Mouse (Mus musculus) induced T-regulatory cell, adult 2 months (primary cell): ENCODE data around the gene Ciapin1.
"Not testable (repeated sequence)": the region's sequence is repeated elsewhere in the genome, so short reads cannot be mapped to it uniquely, and the experiment has no call there.

Source experiments
- DNase-seq: peaks from one replicate; pipeline ENCODE4 v3.0.0-alpha.2; 2012; ENCODE audit warnings: low read depth

The Ciapin1 gene

GRCm38 (mm10) chr8:94857011-94857345 lies 18.8 kb upstream of the Ciapin1 start:
- no peak for DNase-seq

GRCm38 (mm10) chr8:94854761-94855160 lies 16.6 kb upstream of the Ciapin1 start:
- DNase-seq: not testable (repeated sequence)

- DNase-seq: no peak
Measured at GRCm38 (mm10) chr8:94850049-94850448, 11.9 kb upstream of the Ciapin1 start.

- no peak for DNase-seq
Measured at GRCm38 (mm10) chr8:94841183-94841582, 3.0 kb upstream of the Ciapin1 start.

GRCm38 (mm10) chr8:94838600-94838999 lies 442 bp upstream of the Ciapin1 start:
- peak; percentile 80 for DNase-seq

- DNase-seq: no peak
Measured at GRCm38 (mm10) chr8:94836456-94837240, 1.5 kb downstream of the Ciapin1 start.

GRCm38 (mm10) chr8:94835751-94836150 lies 2.4 kb downstream of the Ciapin1 start:
- not testable (repeated sequence) for DNase-seq

- not testable (repeated sequence) for DNase-seq
Measured at GRCm38 (mm10) chr8:94833901-94834405, 4.2 kb downstream of the Ciapin1 start.

- DNase-seq: peak; percentile 49
Measured at GRCm38 (mm10) chr8:94828284-94828683, 9.9 kb downstream of the Ciapin1 start.

GRCm38 (mm10) chr8:94826210-94826609 lies 11.9 kb downstream of the Ciapin1 start:
- peak; percentile 41 for DNase-seq

- DNase-seq: no peak
Measured at GRCm38 (mm10) chr8:94825170-94825569, 13.0 kb downstream of the Ciapin1 start.

GRCm38 (mm10) chr8:94822637-94823560 lies 15.3 kb downstream of the Ciapin1 start:
- peak; percentile 67 for DNase-seq

GRCm38 (mm10) chr8:94821381-94821780 lies 16.8 kb downstream of the Ciapin1 start:
- DNase-seq: no peak

GRCm38 (mm10) chr8:94820553-94820952 lies 17.6 kb downstream of the Ciapin1 start:
- DNase-seq: no peak

- DNase-seq: no peak
Measured at GRCm38 (mm10) chr8:94819671-94820179, 18.4 kb downstream of the Ciapin1 start.

GRCm38 (mm10) chr8:94817933-94818332 lies 20.2 kb downstream of the Ciapin1 start:
- DNase-seq: peak; percentile 41

- peak; percentile 69 for DNase-seq
Measured at GRCm38 (mm10) chr8:94814556-94814955, 23.6 kb downstream of the Ciapin1 start.

- peak; percentile 93 for DNase-seq
Measured at GRCm38 (mm10) chr8:94812645-94813098, 25.5 kb downstream of the Ciapin1 start.

GRCm38 (mm10) chr8:94811654-94812053 lies 26.5 kb downstream of the Ciapin1 start:
- no peak for DNase-seq

GRCm38 (mm10) chr8:94810855-94811254 lies 27.3 kb downstream of the Ciapin1 start:
- no peak for DNase-seq

- DNase-seq: no peak
Measured at GRCm38 (mm10) chr8:94810153-94810552, 28.0 kb downstream of the Ciapin1 start, which contains the start of gene Ccl17. TSS of gene Ccl17 (plus strand) at chr8:94810453.

GRCm38 (mm10) chr8:94808372-94808771 lies 29.8 kb downstream of the Ciapin1 start:
- DNase-seq: no peak
